Mouse (Mus musculus) C2C12 (cell line): Measurements from ENCODE around the gene Gm9.
"Not testable (repeated sequence)": the region's sequence is repeated elsewhere in the genome, so short reads cannot be mapped to it uniquely, and the experiment has no call there.

Experiments used
- CTCF ChIP-seq: IDR thresholded peaks from one replicate; pipeline ENCODE4 v1.5.1; 2011; ENCODE audit not compliant: control insufficient read depth, insufficient read depth, insufficient read length
- MAX ChIP-seq: IDR thresholded peaks from one replicate; pipeline ENCODE4 v1.6.1; 2011; ENCODE audit warnings: mild to moderate bottlenecking, control low read depth
- MYOG ChIP-seq: IDR thresholded peaks from one replicate; pipeline ENCODE4 v1.6.1; 2011; ENCODE audit not compliant: control insufficient read depth, insufficient read length; ENCODE audit errors: extremely low read depth

GRCm38 (mm10) chrX:37249619-37250018 is 38.8 kb upstream of the Gm9 start, which contains the start of gene Rhox3a:
- not testable (repeated sequence) for TF ChIP-seq CTCF, MYOG, MAX
